Mouse (Mus musculus) testis, adult 2 months (tissue): Measurements from ENCODE around the gene Cyth1. TPM values are rescaled to one million over a fixed set of nuclear protein-coding genes. Genes with fewer than 3 reads are reported as not detected.

Experiments
- H3K27ac ChIP-seq: fragments of 200-500 bp; 2 replicates; pipeline ENCODE4 v1.5.1; 2012; ENCODE audit warnings: low read depth, low read length; ENCODE audit not compliant: control insufficient read depth, insufficient read depth
- H3K27me3 ChIP-seq: fragments of 200-500 bp; 2 replicates; pipeline ENCODE4 v1.6.1; 2012; ENCODE audit warnings: mild to moderate bottlenecking, low read length, moderate library complexity; ENCODE audit not compliant: control insufficient read depth, insufficient read depth
- H3K36me3 ChIP-seq: fragments of 200-500 bp; 2 replicates; pipeline ENCODE4 v1.6.1; 2012; ENCODE audit warnings: mild to moderate bottlenecking, low read length; ENCODE audit not compliant: control insufficient read depth, insufficient read depth
- H3K4me1 ChIP-seq: fragments of 200-500 bp; 2 replicates; pipeline ENCODE4 v1.6.1; 2012; ENCODE audit warnings: low read length; ENCODE audit not compliant: control insufficient read depth, insufficient read depth
- H3K4me3 ChIP-seq: fragments of 200-500 bp; 2 replicates; pipeline ENCODE4 v1.5.1; 2012; ENCODE audit warnings: low read depth, mild to moderate bottlenecking, low read length, moderate library complexity, mixed read lengths; ENCODE audit not compliant: control insufficient read depth
- CTCF ChIP-seq: fragments of 200-500 bp; IDR thresholded peaks from 2 replicates; pipeline ENCODE4 v1.5.1; 2012; ENCODE audit warnings: low read depth, mild to moderate bottlenecking, inconsistent platforms, low read length, moderate library complexity; ENCODE audit not compliant: control insufficient read depth, insufficient read depth, insufficient replicate concordance
- POLR2A ChIP-seq: fragments of 200-500 bp; IDR thresholded peaks from 2 replicates; pipeline ENCODE4 v1.6.1; 2012; ENCODE audit warnings: low read depth, mild to moderate bottlenecking, inconsistent platforms, low read length, moderate library complexity; ENCODE audit not compliant: control insufficient read depth
- polyA plus RNA-seq: library from polyadenylated mRNA; depleted of rRNA; stranded (reverse); fragments of >200 nt; gene quantifications from 2 replicates; pipeline ENCODE4 v1.2.3, GENCODE M21; 2012

Gene Cyth1
- polyA plus RNA-seq, 1 experiment: 31.9 TPM

- H3K4me3 ChIP-seq: no peak overlapping the region
- no peaks in the 10 kb centered on the region for H3K36me3 ChIP-seq
- H3K27ac ChIP-seq: no peak overlapping the region
- peaks cover 7% of the 10 kb centered on the region for H3K4me1 ChIP-seq
- no peaks in the 10 kb centered on the region for H3K27me3 ChIP-seq
- no peak for TF ChIP-seq POLR2A
- TF ChIP-seq CTCF: no peak
These were observed 112.2 kb downstream of the Cyth1 start for GRCm38 (mm10) chr11:118136172-118136632.

- Histone ChIP-seq H3K27ac (no peak overlapping the region), H3K4me1 (peaks cover 9% of the 10 kb centered on the region), H3K27me3 (no peaks in the 10 kb centered on the region), H3K4me3 (no peak overlapping the region), H3K36me3 (no peaks in the 10 kb centered on the region)
- TF ChIP-seq POLR2A (no peak), CTCF (no peak)
These were observed 113.1 kb downstream of the Cyth1 start for GRCm38 (mm10) chr11:118135271-118135670.

GRCm38 (mm10) chr11:118133752-118134169 lies 114.6 kb downstream of the Cyth1 start:
- Histone ChIP-seq H3K4me1 (peaks cover 13% of the 10 kb centered on the region), H3K27ac (no peak overlapping the region), H3K27me3 (no peaks in the 10 kb centered on the region), H3K4me3 (no peak overlapping the region), H3K36me3 (peaks cover 1% of the 10 kb centered on the region; the same call in 1 of the 2 replicates)
- TF ChIP-seq CTCF (no peak), POLR2A (no peak)

- Histone ChIP-seq H3K27me3 (no peaks in the 10 kb centered on the region), H3K4me1 (peaks cover 13% of the 10 kb centered on the region), H3K4me3 (no peak overlapping the region), H3K36me3 (peaks cover 2% of the 10 kb centered on the region; the same call in 1 of the 2 replicates), H3K27ac (no peak overlapping the region)
- TF ChIP-seq POLR2A (no peak), CTCF (no peak)
These were observed 115.2 kb downstream of the Cyth1 start for GRCm38 (mm10) chr11:118133133-118133751.

- Histone ChIP-seq H3K4me1 (peaks cover 13% of the 10 kb centered on the region), H3K27me3 (no peaks in the 10 kb centered on the region), H3K36me3 (peaks cover 2% of the 10 kb centered on the region; the same call in 1 of the 2 replicates), H3K4me3 (peak overlapping the region; percentile 39; the same call in 1 of the 2 replicates), H3K27ac (no peak overlapping the region)
- no peak for TF ChIP-seq POLR2A
- no peak for TF ChIP-seq CTCF
These were observed 116.3 kb downstream of the Cyth1 start for GRCm38 (mm10) chr11:118132136-118132535.

- Histone ChIP-seq H3K4me1 (peaks cover 13% of the 10 kb centered on the region), H3K4me3 (peak within 1 kb of the TSS; percentile 89), H3K27me3 (no peaks in the 10 kb centered on the region), H3K27ac (peak within 1 kb of the TSS; percentile 95), H3K36me3 (peaks cover 2% of the 10 kb centered on the region; the same call in 1 of the 2 replicates)
- TF ChIP-seq POLR2A (peak; percentile 71), CTCF (no peak)
These were observed 117.9 kb downstream of the Cyth1 start, which contains the start of gene Dnah17 for GRCm38 (mm10) chr11:118130534-118130933. TSS of gene Dnah17 (minus strand) at chr11:118130634.

- Histone ChIP-seq H3K27ac (peak overlapping the region; percentile 95), H3K4me1 (peaks cover 13% of the 10 kb centered on the region), H3K27me3 (no peaks in the 10 kb centered on the region), H3K36me3 (peaks cover 2% of the 10 kb centered on the region; the same call in 1 of the 2 replicates), H3K4me3 (peak overlapping the region; percentile 89)
- TF ChIP-seq CTCF (no peak), POLR2A (no peak)
These were observed 118.6 kb downstream of the Cyth1 start for GRCm38 (mm10) chr11:118129812-118130211.
